Mouse (Mus musculus): ENCODE data around the gene Tns1.

DNA sequence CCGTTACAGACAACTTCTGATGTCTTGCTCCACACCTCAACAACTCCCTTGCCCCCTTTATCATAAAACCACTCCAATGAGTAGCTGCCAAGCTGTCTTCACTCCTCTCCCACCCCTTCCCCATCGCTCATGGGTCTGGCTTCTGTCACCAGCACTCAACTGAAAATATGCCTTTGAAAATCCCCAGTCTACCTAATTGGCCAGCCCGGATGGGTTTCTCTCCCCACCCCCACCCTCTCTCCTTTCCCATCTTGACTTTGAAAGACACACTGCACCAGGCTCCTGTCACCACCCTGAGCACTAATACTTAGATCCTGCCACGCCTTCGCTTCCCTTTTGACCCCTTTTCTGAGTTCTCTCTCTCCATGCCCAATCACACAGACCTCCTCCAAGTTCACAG lies 175.5 kb downstream of the Tns1 start:
- TF ChIP-seq POLR2A (IDR thresholded peaks at IDR 0.05; ENCODE audit: insufficient read length, low read depth): no peak
- TF ChIP-seq TCF12 (IDR thresholded peaks at IDR 0.05; ENCODE audit: insufficient read depth, poor library complexity, severe bottlenecking): no peak
- no peak for TF ChIP-seq MAX (IDR thresholded peaks at IDR 0.05; ENCODE audit: low read depth)
- TF ChIP-seq POLR2AphosphoS2 (IDR thresholded peaks at IDR 0.05; ENCODE audit: insufficient read length, low read depth): peak; percentile 30
- no peak for TF ChIP-seq SRF (IDR thresholded peaks at IDR 0.05; ENCODE audit: control insufficient read depth, insufficient read length, low read depth)
